Mouse (Mus musculus) MEL (cell line): ENCODE data around the gene Fbxl16. TPM values are rescaled to one million over a fixed set of nuclear protein-coding genes. Genes with fewer than 3 reads are reported as not detected.

ENCODE experiments used
- DNase-seq: peaks from one replicate; pipeline ENCODE4 v3.0.0; 2011; ENCODE audit warnings: low read depth, low spot score
- H3K27ac ChIP-seq: 2 replicates; pipeline ENCODE4 v1.5.1; 2012; ENCODE audit warnings: low read depth, mild to moderate bottlenecking, control low read depth, low read length, moderate library complexity; ENCODE audit not compliant: control insufficient read depth
- H3K27me3 ChIP-seq, 2 experiments: fragments of 150-350 bp in 1 of 2; sonication (generic) in 1 of 2; 2 replicates each; pipeline ENCODE4 v1.6.1; 2012; ENCODE audit warnings: low read length in 2 of 2, mild to moderate bottlenecking in 2 of 2, improper control_type of control experiment in 1 of 2, moderate library complexity in 1 of 2; ENCODE audit not compliant: insufficient read depth in 2 of 2, control insufficient read depth in 1 of 2
- H3K36me3 ChIP-seq, 2 experiments: 2 replicates each; pipeline ENCODE4 v1.6.1; 2012 to 2014; ENCODE audit warnings: low read length in 2 of 2, improper control_type of control experiment in 1 of 2, inconsistent platforms in 1 of 2, mild to moderate bottlenecking in 1 of 2; ENCODE audit not compliant: insufficient read depth in 2 of 2, control insufficient read depth in 1 of 2
- H3K4me1 ChIP-seq, 2 experiments: fragments of 150-350 bp in 1 of 2; sonication (generic) in 1 of 2; 2 replicates each; pipeline ENCODE4 v1.6.1; 2012; ENCODE audit warnings: low read length in 2 of 2, improper control_type of control experiment in 1 of 2, mild to moderate bottlenecking in 1 of 2; ENCODE audit not compliant: insufficient read depth in 2 of 2, control insufficient read depth in 1 of 2
- H3K4me3 ChIP-seq, 2 experiments: fragments of 150-350 bp in 1 of 2; sonication (generic) in 1 of 2; 2 replicates each; pipeline ENCODE4 v1.5.1; 2012; ENCODE audit warnings: low read depth in 2 of 2, low read length in 2 of 2, mild to moderate bottlenecking in 2 of 2, moderate library complexity in 2 of 2, control low read depth in 1 of 2, improper control_type of control experiment in 1 of 2; ENCODE audit not compliant: control insufficient read depth in 1 of 2, insufficient read depth in 1 of 2
- H3K79me2 ChIP-seq: 2 replicates; pipeline ENCODE4 v1.6.1; 2012; ENCODE audit warnings: mild to moderate bottlenecking, low read length, moderate library complexity; ENCODE audit not compliant: control insufficient read depth, poor library complexity, insufficient read depth
- H3K9ac ChIP-seq: 2 replicates; pipeline ENCODE4 v1.6.1; 2012; ENCODE audit warnings: low read depth, mild to moderate bottlenecking, control low read depth, low read length, moderate library complexity; ENCODE audit not compliant: control insufficient read depth, poor library complexity, severe bottlenecking
- H3K9me3 ChIP-seq: fragments of 150-350 bp; sonication (generic); replicated peaks from 2 replicates; pipeline ENCODE4 v1.6.1; 2012; ENCODE audit warnings: mild to moderate bottlenecking, low read length, improper control_type of control experiment, moderate library complexity; ENCODE audit not compliant: insufficient read depth
- CHD2 ChIP-seq: IDR thresholded peaks from 2 replicates; pipeline ENCODE4 v1.6.1; 2011; ENCODE audit warnings: low read length, improper control_type of control experiment
- HCFC1 ChIP-seq: IDR thresholded peaks from 2 replicates; pipeline ENCODE4 v1.6.1; 2012; ENCODE audit warnings: low read depth, mild to moderate bottlenecking, inconsistent platforms, low read length, improper control_type of control experiment, moderate library complexity
- POLR2AphosphoS5 ChIP-seq: IDR thresholded peaks from 2 replicates; pipeline ENCODE4 v1.6.1; 2012; ENCODE audit warnings: low read depth, borderline replicate concordance, mild to moderate bottlenecking, inconsistent platforms, low read length, moderate library complexity, mixed read lengths
- RCOR1 ChIP-seq: IDR thresholded peaks from 2 replicates; pipeline ENCODE4 v1.6.1; 2012; ENCODE audit warnings: low read depth, mild to moderate bottlenecking, inconsistent platforms, low read length, improper control_type of control experiment
- TBP ChIP-seq: IDR thresholded peaks from 2 replicates; pipeline ENCODE4 v1.8.0; 2011; ENCODE audit warnings: low read depth, low read length, improper control_type of control experiment
- polyA plus RNA-seq, 2 experiments: library from polyadenylated mRNA; stranded (reverse) in 1 of 2; unstranded in 1 of 2; fragments of >175 nt in 1 of 2; fragments of >200 nt in 1 of 2; gene quantifications; 2 replicates each; pipeline versions ENCODE4 v1.2.1 to v1.2.4; 2012; ENCODE audit warnings: low replicate concordance in 2 of 2, low read depth in 1 of 2; ENCODE audit not compliant: insufficient read length in 2 of 2, insufficient read depth in 1 of 2, missing spikeins in 1 of 2
- total RNA-seq: library from RNA; depleted of rRNA; stranded (reverse); fragments of 300-350 nt; gene quantifications from 2 replicates; pipeline ENCODE4 v1.2.3, GENCODE M21; 2012; rRNA removed

Gene Fbxl16
- total and polyA plus RNA-seq, 3 experiments, result 0.11 TPM; not detected in 2

DNA sequence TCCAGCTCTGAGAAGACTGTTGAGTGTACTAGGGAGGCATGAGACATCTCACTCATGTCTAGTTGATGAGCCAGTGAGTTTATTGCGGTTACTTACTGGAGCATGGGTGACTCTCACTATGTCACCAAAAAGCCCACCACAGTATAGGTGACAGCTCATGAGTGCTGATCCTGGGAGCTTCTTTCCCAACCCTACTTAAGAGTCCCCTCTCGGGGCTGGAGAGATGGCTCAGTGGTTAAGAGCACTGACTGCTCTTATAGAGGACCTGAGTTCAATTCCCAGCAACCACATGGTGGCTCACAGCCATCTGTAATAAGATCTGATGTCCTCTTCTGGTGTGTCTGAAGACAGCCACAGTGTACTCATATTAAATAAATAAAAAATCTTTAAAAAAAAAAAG lies 61.1 kb downstream of the Fbxl16 start:
- no peaks in the 10 kb centered on the region for H3K27me3 ChIP-seq
- TF ChIP-seq POLR2AphosphoS5, result no peak
- peak; percentile 76 for TF ChIP-seq TBP
- no peak for TF ChIP-seq RCOR1
- no peak for TF ChIP-seq HCFC1
- no peak for TF ChIP-seq CHD2
- TF ChIP-seq, all 39 proteins: peak for 1
- Histone ChIP-seq H3K4me1 (peaks cover 2 to 9% of the 10 kb centered on the region in 2 experiments; a peak in 2 of 4 replicates), H3K27ac (no peak overlapping the region), H3K9me3 (no peaks in the 10 kb centered on the region), H3K9ac (no peak overlapping the region), H3K36me3 (peaks cover 0 to 3% of the 10 kb centered on the region in 2 experiments; a peak in 1 of 4 replicates), H3K79me2 (peaks cover 25% of the 10 kb centered on the region), H3K4me3 (no peak overlapping the region)
- no peak for DNase-seq

Other genes with a start within 250 kb of the Fbxl16 start
- gene Sox8, start 238.4 kb upstream of the Fbxl16 start, total RNA-seq, result not detected in 2 replicates
- not detected for gene Sox8, start 238.4 kb upstream of the Fbxl16 start, polyA plus RNA-seq
- 14.0 and 16.0 TPM in 2 replicates for gene Lmf1, start 230.0 kb upstream of the Fbxl16 start, total RNA-seq
- 10 to 100 TPM in 1 of 2 experiments, not detected in 1; 30.5 TPM for gene Lmf1, start 230.0 kb upstream of the Fbxl16 start, polyA plus RNA-seq
- gene Gng13, start 91.9 kb upstream of the Fbxl16 start, total RNA-seq, result 3.1 and 3.9 TPM in 2 replicates
- under 1 TPM in 1 of 2 experiments, not detected in 1; 0.13 TPM for gene Gng13, start 91.9 kb upstream of the Fbxl16 start, polyA plus RNA-seq
- 29.9 and 35.5 TPM in 2 replicates for gene Chtf18, start 81.7 kb upstream of the Fbxl16 start, total RNA-seq
- gene Chtf18, start 81.7 kb upstream of the Fbxl16 start, polyA plus RNA-seq, result 10 to 100 TPM in 1 of 2 experiments, not detected in 1; 71.1 TPM
- 7.3 and 8.2 TPM in 2 replicates for gene Rpusd1, start 81.4 kb upstream of the Fbxl16 start, total RNA-seq
- gene Rpusd1, start 81.4 kb upstream of the Fbxl16 start, polyA plus RNA-seq, result 10 to 100 TPM in 1 of 2 experiments, not detected in 1; 23.9 TPM
- 0.08 TPM in 1 of 2 replicates, not detected in the other for gene Mslnl, start 73.0 kb upstream of the Fbxl16 start, total RNA-seq
- gene Mslnl, start 73.0 kb upstream of the Fbxl16 start, polyA plus RNA-seq, result under 1 TPM in 1 of 2 experiments, not detected in 1; 0.08 TPM
- gene Msln, start 54.7 kb upstream of the Fbxl16 start, total RNA-seq, result not detected in 2 replicates
- gene Msln, start 54.7 kb upstream of the Fbxl16 start, polyA plus RNA-seq, result not detected
- gene Narfl, start 35.3 kb upstream of the Fbxl16 start, total RNA-seq, result 26.9 and 34.3 TPM in 2 replicates
- gene Narfl, start 35.3 kb upstream of the Fbxl16 start, polyA plus RNA-seq, result 10 to 100 TPM in 1 of 2 experiments, not detected in 1; 30.6 TPM
- 10.7 and 12.6 TPM in 2 replicates for gene Haghl, start 23.4 kb upstream of the Fbxl16 start, total RNA-seq
- gene Haghl, start 23.4 kb upstream of the Fbxl16 start, polyA plus RNA-seq, result 10 to 100 TPM in 1 of 2 experiments, not detected in 1; 13.2 TPM
- 0.08 TPM in 1 of 2 replicates, not detected in the other for gene Ccdc78, start 22.5 kb upstream of the Fbxl16 start, total RNA-seq
- under 1 TPM in 1 of 2 experiments, not detected in 1; 0.85 TPM for gene Ccdc78, start 22.5 kb upstream of the Fbxl16 start, polyA plus RNA-seq
- 35.3 and 39.0 TPM in 2 replicates for gene Fam173a, start 16.2 kb upstream of the Fbxl16 start, total RNA-seq
- gene Fam173a, start 16.2 kb upstream of the Fbxl16 start, polyA plus RNA-seq, result 10 to 100 TPM in 1 of 2 experiments, not detected in 1; 36.6 TPM
- 0.92 TPM in 1 of 2 replicates, not detected in the other for gene AC134908.4, start 13.4 kb upstream of the Fbxl16 start, total RNA-seq
- not detected for gene AC134908.4, start 13.4 kb upstream of the Fbxl16 start, polyA plus RNA-seq
- gene Metrn, start 11.9 kb upstream of the Fbxl16 start, total RNA-seq, result 95.7 and 104 TPM in 2 replicates
- 100 to 1,000 TPM in 1 of 2 experiments, not detected in 1; 116 TPM for gene Metrn, start 11.9 kb upstream of the Fbxl16 start, polyA plus RNA-seq
- gene Wdr24, start 14.5 kb downstream of the Fbxl16 start, total RNA-seq, result 29.4 and 38.8 TPM in 2 replicates
- gene Wdr24, start 14.5 kb downstream of the Fbxl16 start, polyA plus RNA-seq, result 10 to 100 TPM in 1 of 2 experiments, not detected in 1; 35.0 TPM
- gene Jmjd8, start 19.8 kb downstream of the Fbxl16 start, total RNA-seq, result 12.9 and 13.1 TPM in 2 replicates
- gene Jmjd8, start 19.8 kb downstream of the Fbxl16 start, polyA plus RNA-seq, result 10 to 100 TPM in 1 of 2 experiments, not detected in 1; 23.9 TPM
- 74.0 and 75.0 TPM in 2 replicates for gene Stub1, start 24.3 kb downstream of the Fbxl16 start, total RNA-seq
- gene Stub1, start 24.3 kb downstream of the Fbxl16 start, polyA plus RNA-seq, result 10 to 100 TPM in 1 of 2 experiments, not detected in 1; 99.7 TPM
- gene Rhbdl1, start 28.2 kb downstream of the Fbxl16 start, total RNA-seq, result 1.4 TPM in 2 replicates
- 1 to 10 TPM in 1 of 2 experiments, not detected in 1; 4.0 TPM for gene Rhbdl1, start 28.2 kb downstream of the Fbxl16 start, polyA plus RNA-seq
- 2.8 and 4.9 TPM in 2 replicates for gene Gm20683, start 32.7 kb downstream of the Fbxl16 start, total RNA-seq
- gene Gm20683, start 32.7 kb downstream of the Fbxl16 start, polyA plus RNA-seq, result 1 to 10 TPM in 1 of 2 experiments, not detected in 1; 6.8 TPM
- 24.9 and 29.1 TPM in 2 replicates for gene Rhot2, start 35.8 kb downstream of the Fbxl16 start, total RNA-seq
- 10 to 100 TPM in 1 of 2 experiments, not detected in 1; 54.5 TPM for gene Rhot2, start 35.8 kb downstream of the Fbxl16 start, polyA plus RNA-seq
- gene Wdr90, start 52.4 kb downstream of the Fbxl16 start, total RNA-seq, result 22.5 and 23.7 TPM in 2 replicates
- gene Wdr90, start 52.4 kb downstream of the Fbxl16 start, polyA plus RNA-seq, result 10 to 100 TPM in 1 of 2 experiments, not detected in 1; 44.5 TPM
- gene Mcrip2, start 59.7 kb downstream of the Fbxl16 start, total RNA-seq, result 73.9 and 88.9 TPM in 2 replicates
- gene Mcrip2, start 59.7 kb downstream of the Fbxl16 start, polyA plus RNA-seq, result 100 to 1,000 TPM; 107 to 281 TPM
- 31.7 and 33.6 TPM in 2 replicates for gene Mettl26, start 66.0 kb downstream of the Fbxl16 start, total RNA-seq
- gene Mettl26, start 66.0 kb downstream of the Fbxl16 start, polyA plus RNA-seq, result 10 to 100 TPM in 1 of 2 experiments, not detected in 1; 50.6 TPM
- gene Wfikkn1, start 71.8 kb downstream of the Fbxl16 start, total RNA-seq, result 0.13 and 0.19 TPM in 2 replicates
- under 1 TPM in 1 of 2 experiments, not detected in 1; 0.53 TPM for gene Wfikkn1, start 71.8 kb downstream of the Fbxl16 start, polyA plus RNA-seq
- gene Rab40c, start 110.6 kb downstream of the Fbxl16 start, total RNA-seq, result 3.7 and 4.8 TPM in 2 replicates
- 10 to 100 TPM in 1 of 2 experiments, not detected in 1; 23.2 TPM for gene Rab40c, start 110.6 kb downstream of the Fbxl16 start, polyA plus RNA-seq
- 50.7 and 67.8 TPM in 2 replicates for gene Pigq, start 135.9 kb downstream of the Fbxl16 start, total RNA-seq
- 100 to 1,000 TPM; 193 to 825 TPM for gene Pigq, start 135.9 kb downstream of the Fbxl16 start, polyA plus RNA-seq
- gene Nhlrc4, start 135.9 kb downstream of the Fbxl16 start, total RNA-seq, result 0.16 and 0.23 TPM in 2 replicates
- under 1 TPM in 1 of 2 experiments, not detected in 1; 0.19 TPM for gene Nhlrc4, start 135.9 kb downstream of the Fbxl16 start, polyA plus RNA-seq
- not detected in 2 replicates for gene A930017K11Rik, start 143.5 kb downstream of the Fbxl16 start, total RNA-seq
- not detected for gene A930017K11Rik, start 143.5 kb downstream of the Fbxl16 start, polyA plus RNA-seq
- 5.6 and 6.2 TPM in 2 replicates for gene Capn15, start 176.7 kb downstream of the Fbxl16 start, total RNA-seq
- gene Capn15, start 176.7 kb downstream of the Fbxl16 start, polyA plus RNA-seq, result 10 to 100 TPM in 1 of 2 experiments, not detected in 1; 16.2 TPM